Mouse (Mus musculus) granulocyte monocyte progenitor cell, adult 5-6 weeks (primary cell): ENCODE results near the gene Atg101. TPM values are rescaled to one million over a fixed set of nuclear protein-coding genes. Genes with fewer than 3 reads are reported as not detected.

Experiments used
- ATAC-seq: replicated peaks from 2 replicates; pipeline ENCODE4 v1.8.0; 2016; ENCODE audit warnings: mild to moderate bottlenecking, moderate TSS enrichment, inconsistent platforms; ENCODE audit not compliant: poor library complexity, severe bottlenecking
- total RNA-seq, 2 experiments: library from RNA; stranded (forward) in 1 of 2; stranded (reverse) in 1 of 2; fragments of 200-712, 200-1000 nt in 1 of 2; fragments of >200 nt in 1 of 2; fragmentation: Nextera tagmentation in 1 of 2; gene quantifications; 2 replicates each; pipeline ENCODE4 v1.2.3; 2014 to 2017

Gene Atg101
- total RNA-seq, 2 experiments from 2014 or later: 35.3 to 60.6 TPM

DNA sequence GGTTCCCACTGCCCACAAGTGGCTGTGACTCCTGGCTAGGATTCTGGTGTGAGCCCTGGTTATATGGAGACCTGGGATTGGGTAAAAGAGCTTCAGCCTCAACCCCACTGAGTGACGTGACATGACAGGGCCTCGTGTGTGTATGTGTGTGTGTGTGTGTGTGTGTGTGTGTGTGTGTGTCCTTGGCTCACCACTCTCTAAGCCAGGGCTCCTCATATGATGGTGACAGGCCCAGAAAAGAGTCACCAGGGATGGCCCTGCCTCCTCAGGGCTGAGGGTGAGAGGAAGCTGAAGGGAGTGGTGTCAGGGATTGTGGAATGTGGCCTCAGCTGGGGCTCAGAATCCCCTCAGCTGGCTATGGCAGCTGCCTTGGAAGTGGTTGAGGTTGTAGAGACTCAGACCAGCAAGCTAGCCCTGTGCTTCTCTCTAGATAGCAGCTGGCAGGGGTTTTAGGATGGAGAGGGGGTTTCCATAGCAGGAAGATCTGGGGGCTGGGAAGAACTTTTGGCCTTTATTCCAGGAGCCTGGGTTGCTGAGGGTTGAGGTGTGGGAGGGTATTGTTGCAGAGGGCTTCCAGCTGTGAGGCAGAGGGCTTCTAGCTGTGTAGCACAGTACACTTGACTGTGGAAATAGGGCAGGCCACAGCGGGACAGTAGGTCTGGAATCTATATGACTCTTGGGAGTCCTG is 44.9 kb downstream of the Atg101 start:
- no peak for ATAC-seq

DNA sequence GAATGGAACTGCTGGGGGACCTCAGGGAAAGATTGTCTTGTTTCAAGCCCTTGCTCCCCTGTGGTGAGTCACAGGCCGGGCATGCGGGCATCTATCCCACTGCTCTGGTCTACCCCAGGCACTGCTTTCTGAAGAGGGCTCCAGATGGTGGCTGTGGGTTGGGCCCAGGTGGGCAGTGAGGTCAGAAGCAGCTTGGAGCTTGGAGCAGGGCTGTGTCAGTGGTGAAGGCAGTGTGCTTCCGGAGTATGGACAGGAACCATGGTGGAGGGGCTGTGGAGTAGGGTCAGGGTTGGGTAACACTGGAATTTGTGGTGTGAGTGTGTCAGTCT is 45.5 kb downstream of the Atg101 start:
- ATAC-seq: no peak

DNA sequence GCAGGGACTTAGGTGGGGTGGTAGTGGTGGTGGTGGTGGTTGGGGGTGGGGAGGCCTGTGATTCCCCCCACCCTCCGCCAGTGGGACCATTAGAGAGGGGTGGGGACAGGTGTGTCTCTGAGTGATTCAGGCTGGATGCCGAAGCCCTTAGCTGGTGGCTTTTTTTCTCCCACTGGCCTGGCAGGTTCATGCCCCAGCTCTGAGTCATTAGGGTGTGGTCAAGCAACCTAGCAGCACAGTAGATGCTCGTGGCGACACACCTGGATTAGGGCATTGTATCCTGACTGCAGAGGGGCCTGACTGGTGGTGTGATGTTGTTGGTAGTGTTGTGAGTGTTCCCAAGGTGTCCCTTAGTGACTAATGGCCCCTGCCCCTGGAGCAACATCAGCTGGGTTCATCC is 47.0 kb downstream of the Atg101 start:
- no peak for ATAC-seq

DNA sequence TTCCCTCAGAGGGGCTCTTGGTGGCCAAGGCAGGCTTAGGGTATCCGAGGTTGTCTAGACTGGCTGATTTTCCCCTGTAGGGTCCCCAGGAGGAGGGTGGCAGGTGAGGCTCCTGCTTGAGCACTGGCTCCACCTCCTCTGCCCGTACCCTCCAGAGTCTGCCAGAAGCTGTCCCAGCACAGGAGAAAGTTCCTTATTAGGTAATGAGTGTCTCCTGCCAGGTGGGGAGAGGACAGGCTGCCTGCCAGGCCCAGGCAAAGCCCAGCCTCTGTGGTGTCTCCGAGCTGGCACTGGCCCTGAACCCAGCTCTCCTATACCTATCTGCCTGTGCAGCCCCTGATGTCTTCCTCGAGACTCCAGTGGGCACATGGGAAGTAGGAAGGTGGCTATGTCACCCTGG is 48.3 kb downstream of the Atg101 start:
- ATAC-seq: no peak

DNA sequence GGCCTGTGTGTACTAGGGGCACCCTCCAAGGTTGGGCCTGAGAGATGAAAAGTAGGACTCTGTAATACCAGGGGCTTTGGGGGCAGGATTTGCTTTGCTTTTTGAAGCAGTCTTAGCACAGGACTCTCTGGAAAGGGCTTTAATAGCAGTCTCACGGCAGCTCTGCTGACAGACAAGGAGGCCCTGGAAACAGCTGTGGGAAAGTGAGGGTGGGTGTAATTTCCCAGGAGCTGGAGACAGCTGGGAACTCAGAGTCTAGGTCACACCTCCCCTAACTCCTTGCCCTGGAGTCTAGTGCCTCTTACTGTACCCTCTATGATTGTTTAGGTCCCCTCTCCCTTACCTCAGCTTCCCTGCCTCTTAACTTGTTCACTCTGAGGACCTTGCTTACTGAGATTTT is 49.1 kb downstream of the Atg101 start:
- no peak for ATAC-seq

DNA sequence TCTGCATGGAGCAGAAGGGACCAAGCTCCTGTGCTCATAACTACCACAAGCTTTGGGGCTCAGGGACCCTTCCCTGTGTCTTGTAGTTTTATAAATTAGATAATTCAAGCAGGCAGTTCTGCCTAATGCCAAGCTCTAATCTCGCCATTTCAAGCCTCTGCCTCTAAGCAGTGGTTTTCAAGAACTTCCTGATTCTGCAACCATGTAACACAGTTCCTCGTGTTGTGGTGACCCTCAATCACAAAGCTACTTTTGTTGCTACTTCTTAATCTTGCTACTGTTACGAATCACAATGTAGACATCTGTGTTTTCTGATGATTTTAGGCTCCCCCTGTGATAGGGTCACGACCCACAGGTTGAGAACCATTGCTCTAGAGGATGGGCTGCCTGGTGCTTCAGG is 49.6 kb downstream of the Atg101 start:
- ATAC-seq: peak; percentile 21; the same call in 1 of the 2 replicates

DNA sequence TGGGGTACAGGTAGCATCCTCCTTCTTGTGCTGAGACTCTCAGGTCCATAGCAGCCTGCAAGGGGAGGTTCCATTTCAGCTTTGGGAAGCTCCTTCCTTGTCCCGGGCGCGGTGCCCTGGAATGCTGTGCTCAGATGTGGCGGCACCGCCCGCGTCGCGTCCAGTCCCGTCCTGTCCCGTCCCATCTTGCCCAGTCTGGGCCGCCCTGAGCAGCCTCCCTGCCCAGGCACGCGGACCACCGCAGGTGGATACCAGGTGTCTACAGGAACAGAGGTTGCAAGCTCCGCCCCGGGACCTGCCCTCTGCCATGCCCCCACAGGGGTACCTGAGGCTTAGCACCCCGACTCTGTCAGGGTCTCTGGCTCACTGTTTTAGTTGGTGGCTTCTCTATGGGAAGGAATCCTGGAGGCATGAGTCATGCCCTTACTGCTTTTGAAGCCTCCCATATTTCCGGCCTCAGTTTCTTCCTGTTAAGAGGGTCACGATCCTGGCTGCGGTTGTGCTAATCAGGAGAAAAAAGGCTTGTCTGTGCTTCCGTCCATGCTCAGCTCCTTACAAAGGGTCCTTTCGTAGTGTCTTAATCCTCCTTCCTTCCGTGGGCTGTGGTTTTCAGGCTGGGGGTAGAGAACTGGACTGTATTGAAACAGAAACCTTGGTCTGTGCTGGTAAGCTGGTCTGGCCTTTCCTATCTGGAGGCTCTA is 52.6 kb downstream of the Atg101 start:
- peak; percentile 72 for ATAC-seq

DNA sequence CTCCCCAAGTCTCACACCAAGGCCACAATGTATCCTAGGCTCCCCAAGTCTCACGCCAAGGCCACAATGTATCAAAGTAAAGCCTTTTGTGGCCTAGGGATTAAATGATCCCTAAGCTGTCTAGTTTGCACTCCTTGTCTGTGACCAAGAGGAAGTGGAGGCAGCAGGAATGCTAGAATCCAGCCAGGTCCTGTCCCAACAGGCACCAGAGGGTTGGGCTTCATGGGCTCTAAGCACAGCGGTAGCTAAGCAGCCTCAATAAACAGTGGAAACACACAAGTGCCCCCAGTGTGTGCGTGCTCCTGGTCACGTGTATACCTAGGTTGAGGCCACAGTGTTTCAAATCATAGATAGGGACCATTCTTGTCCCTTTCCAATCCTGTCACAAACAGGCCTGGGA is 54.3 kb downstream of the Atg101 start:
- no peak for ATAC-seq

DNA sequence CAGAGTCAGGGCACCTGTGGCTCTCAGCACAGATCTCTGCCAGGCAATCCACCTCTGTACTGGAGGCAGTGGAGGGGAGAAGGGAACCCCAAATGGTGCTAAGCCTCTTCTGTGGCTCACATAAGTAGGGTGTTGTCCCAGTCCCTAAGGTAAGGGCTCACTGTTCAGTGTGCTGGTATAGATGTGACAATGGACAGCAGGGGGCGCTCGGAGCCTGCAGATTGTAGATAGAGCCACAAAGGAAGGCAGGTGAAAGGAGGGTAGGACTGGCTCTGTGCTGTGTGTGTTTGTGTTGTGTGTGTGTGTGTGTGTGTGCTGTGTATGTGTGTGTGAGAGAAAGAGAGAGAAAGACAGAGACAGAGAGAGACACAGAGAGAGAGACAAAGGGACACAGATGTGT is 55.5 kb downstream of the Atg101 start:
- ATAC-seq: peak; percentile 50; the same call in 1 of the 2 replicates

Other genes starting within 250 kb of the Atg101 start
- gene Gm47841, start 236.9 kb upstream of the Atg101 start, total RNA-seq (2014; fragmentation: Nextera tagmentation): not detected in 2 replicates
- not detected in 2 replicates for gene Gm47841, start 236.9 kb upstream of the Atg101 start, total RNA-seq (2017)
- gene Fignl2, start 205.7 kb upstream of the Atg101 start, total RNA-seq (2014; fragmentation: Nextera tagmentation): not detected in 2 replicates
- gene Fignl2, start 205.7 kb upstream of the Atg101 start, total RNA-seq (2017): not detected in 2 replicates
- gene Ankrd33, start 168.5 kb upstream of the Atg101 start, total RNA-seq (2014; fragmentation: Nextera tagmentation): not detected in 2 replicates
- not detected in 2 replicates for gene Ankrd33, start 168.5 kb upstream of the Atg101 start, total RNA-seq (2017)
- gene Acvrl1, start 155.8 kb upstream of the Atg101 start, total RNA-seq (2014; fragmentation: Nextera tagmentation): 0.30 TPM in 1 of 2 replicates, not detected in the other
- gene Acvrl1, start 155.8 kb upstream of the Atg101 start, total RNA-seq (2017): 0.73 and 2.7 TPM in 2 replicates
- gene Acvr1b, start 110.2 kb upstream of the Atg101 start, total RNA-seq (2014; fragmentation: Nextera tagmentation): 6.9 and 8.7 TPM in 2 replicates
- gene Acvr1b, start 110.2 kb upstream of the Atg101 start, total RNA-seq (2017): 6.9 and 9.9 TPM in 2 replicates
- gene Grasp, start 60.1 kb upstream of the Atg101 start, total RNA-seq (2014; fragmentation: Nextera tagmentation): 3.2 and 4.1 TPM in 2 replicates
- 0.26 and 1.0 TPM in 2 replicates for gene Grasp, start 60.1 kb upstream of the Atg101 start, total RNA-seq (2017)
- gene Nr4a1, start 30.0 kb upstream of the Atg101 start, total RNA-seq (2014; fragmentation: Nextera tagmentation): 1.4 and 4.0 TPM in 2 replicates
- 2.4 and 4.1 TPM in 2 replicates for gene Nr4a1, start 30.0 kb upstream of the Atg101 start, total RNA-seq (2017)
- 0.60 TPM in 1 of 2 replicates, not detected in the other for gene 6030408B16Rik, start 8.9 kb downstream of the Atg101 start, total RNA-seq (2014; fragmentation: Nextera tagmentation)
- 0.86 TPM in 1 of 2 replicates, not detected in the other for gene 6030408B16Rik, start 8.9 kb downstream of the Atg101 start, total RNA-seq (2017)
- 3.2 and 4.2 TPM in 2 replicates for gene Krt80, start 85.9 kb downstream of the Atg101 start, total RNA-seq (2014; fragmentation: Nextera tagmentation)
- gene Krt80, start 85.9 kb downstream of the Atg101 start, total RNA-seq (2017): 1.2 and 1.3 TPM in 2 replicates
- 0.21 and 0.67 TPM in 2 replicates for gene Krt7, start 126.8 kb downstream of the Atg101 start, total RNA-seq (2014; fragmentation: Nextera tagmentation)
- 0.39 TPM in 1 of 2 replicates, not detected in the other for gene Krt7, start 126.8 kb downstream of the Atg101 start, total RNA-seq (2017)
- gene Krt87, start 154.5 kb downstream of the Atg101 start, total RNA-seq (2014; fragmentation: Nextera tagmentation): not detected in 2 replicates
- gene Krt87, start 154.5 kb downstream of the Atg101 start, total RNA-seq (2017): not detected in 2 replicates
- gene Krt88, start 163.5 kb downstream of the Atg101 start, total RNA-seq (2014; fragmentation: Nextera tagmentation): not detected in 2 replicates
- gene Krt88, start 163.5 kb downstream of the Atg101 start, total RNA-seq (2017): not detected in 2 replicates
- gene Krt81, start 179.5 kb downstream of the Atg101 start, total RNA-seq (2014; fragmentation: Nextera tagmentation): not detected in 2 replicates
- not detected in 2 replicates for gene Krt81, start 179.5 kb downstream of the Atg101 start, total RNA-seq (2017)
- not detected in 2 replicates for gene Krt86, start 189.2 kb downstream of the Atg101 start, total RNA-seq (2014; fragmentation: Nextera tagmentation)
- gene Krt86, start 189.2 kb downstream of the Atg101 start, total RNA-seq (2017): not detected in 2 replicates
- not detected in 2 replicates for gene Krt83, start 207.2 kb downstream of the Atg101 start, total RNA-seq (2014; fragmentation: Nextera tagmentation)
- gene Krt83, start 207.2 kb downstream of the Atg101 start, total RNA-seq (2017): 0.34 TPM in 1 of 2 replicates, not detected in the other
- gene Gm49425, start 233.0 kb downstream of the Atg101 start, total RNA-seq (2014; fragmentation: Nextera tagmentation): not detected in 2 replicates
- gene Gm49425, start 233.0 kb downstream of the Atg101 start, total RNA-seq (2017): not detected in 2 replicates
- gene Krt84, start 248.5 kb downstream of the Atg101 start, total RNA-seq (2014; fragmentation: Nextera tagmentation): not detected in 2 replicates
- not detected in 2 replicates for gene Krt84, start 248.5 kb downstream of the Atg101 start, total RNA-seq (2017)